ENCODE assay signal across 11 mouse cellular contexts in genomic region chr13:55013702-55014344, GRCm38 (mm10). TPM values are rescaled to one million over a fixed set of nuclear protein-coding genes. Genes with fewer than 3 reads are reported as not detected.
DNase-seq lines count a peak whose midpoint lies in the region; ATAC-seq and TF ChIP-seq lines count a peak whose summit lies in the region.
"Had no signal": no experiment of that assay in that cellular context is flagged by ENCODE, and none has a peak within 500 bp of the region (broad histone marks: within the 10 kb centered on the region; RNA-seq: fewer than 3 reads in every experiment).

No protein-coding gene starts in this region.

- H3K27me3 ChIP-seq in forebrain, embryonic 10.5 days (ENCODE audit: poor library complexity, severe bottlenecking): peaks cover 60% of the 10 kb centered on the region
- H3K27me3 ChIP-seq in forebrain, embryonic 16.5 days (replicated peaks; ENCODE audit: control insufficient read depth, insufficient read depth, low read length): no peaks in the 10 kb centered on the region
- H3K27me3 ChIP-seq in E14TG2a.4 (ENCODE audit: insufficient read depth, low read length): peaks cover 56% of the 10 kb centered on the region

- intact Hi-C loops in left cerebral cortex, adult 2 months (cut with DNase I): no loop called here

- no peak overlapping the region for H3K4me3 ChIP-seq in forebrain, embryonic 10.5 days
- no peak overlapping the region for H3K4me3 ChIP-seq in forebrain, embryonic 16.5 days (replicated peaks; ENCODE audit: low read length)
- H3K4me3 ChIP-seq in left cerebral cortex, adult 2 months: no peak overlapping the region
- H3K4me3 ChIP-seq in E14TG2a.4 (replicated peaks; ENCODE audit: low read length): 0 out of 2 replicates have a peak overlapping the region, but pooled peaks have one; percentile 71

- no peak for DNase-seq in forebrain, embryonic 10.5 days (ENCODE audit: extremely low spot score, low spot score)
- DNase-seq in left cerebral cortex, adult 2 months (ENCODE audit: extremely low spot score in 1 of 2, low spot score in 2 of 2): no peak
- DNase-seq in left cerebral cortex, adult 11 months (ENCODE audit: low spot score): no peak
- DNase-seq in induced T-regulatory cell, adult 2 months (ENCODE audit: low read depth): peak; percentile 43
- DNase-seq in frontal cortex, postnatal 36 days (ENCODE audit: low spot score in 2 of 2): no peak
- DNase-seq: adrenal gland, adult 2 months; cerebellum, adult 9-11 months; layer of hippocampus, adult 9-11 months had no signal

- WGBS in forebrain, embryonic 10.5 days: 24% methylated on average over 9 of the region's 9 CpGs
- 22% methylated on average over 9 of the region's 9 CpGs for WGBS in forebrain, embryonic 16.5 days

- no peak for ATAC-seq in forebrain, embryonic 16.5 days
- ATAC-seq in activated CD4-positive, CD25-positive, alpha-beta regulatory T cell, adult 4 months: no peak

- TF ChIP-seq CTCF in left cerebral cortex, adult 2 months (IDR thresholded peaks at IDR 0.05): peak; percentile 16
- TF ChIP-seq CTCF in E14TG2a.4 (conservative IDR thresholded peaks at IDR 0.05; ENCODE audit: low read length): 0 out of 2 replicates have a peak, but pooled peaks have one; percentile 7

- no peaks in the 10 kb centered on the region for H3K36me3 ChIP-seq in forebrain, embryonic 10.5 days (replicated peaks)
- no peaks in the 10 kb centered on the region for H3K36me3 ChIP-seq in forebrain, embryonic 16.5 days (ENCODE audit: control insufficient read depth, insufficient read depth)
- no peaks in the 10 kb centered on the region for H3K36me3 ChIP-seq in E14TG2a.4 (ENCODE audit: insufficient read depth, low read length)

- no peak overlapping the region for H3K4me2 ChIP-seq in forebrain, embryonic 16.5 days (ENCODE audit: low read length)

- H3K9ac ChIP-seq in forebrain, embryonic 16.5 days (replicated peaks; ENCODE audit: low read depth, low read length): no peak overlapping the region

- peak overlapping the region; percentile 48 for H3K27ac ChIP-seq in forebrain, embryonic 10.5 days
- no peak overlapping the region for H3K27ac ChIP-seq in forebrain, embryonic 16.5 days (ENCODE audit: low read length)
- no peak overlapping the region for H3K27ac ChIP-seq in left cerebral cortex, adult 2 months

- H3K9me3 ChIP-seq in forebrain, embryonic 10.5 days: no peaks in the 10 kb centered on the region
- no peaks in the 10 kb centered on the region for H3K9me3 ChIP-seq in forebrain, embryonic 16.5 days (ENCODE audit: control insufficient read depth, low read length)
- H3K9me3 ChIP-seq in E14TG2a.4 (ENCODE audit: low read length): no peaks in the 10 kb centered on the region

- peaks cover 51% of the 10 kb centered on the region for H3K4me1 ChIP-seq in forebrain, embryonic 10.5 days
- H3K4me1 ChIP-seq in forebrain, embryonic 16.5 days (replicated peaks; ENCODE audit: control insufficient read depth, insufficient read depth, low read length): no peaks in the 10 kb centered on the region
- H3K4me1 ChIP-seq in E14TG2a.4 (replicated peaks; ENCODE audit: low read depth, low read length): peaks cover 35% of the 10 kb centered on the region

RNA-seq across cellular contexts. Expression of gene Hk3, which starts 7.4 kb away (rescaled TPM):
- polyA plus RNA-seq in forebrain, embryonic 10.5 days (2016; fragmentation: Nextera tagmentation; extraction: Ambion mirVana): 0.58 TPM in 2 replicates
- 0.82 and 0.83 TPM in 2 replicates for polyA plus RNA-seq in forebrain, embryonic 16.5 days (2015; fragmentation: Nextera tagmentation; extraction: Ambion mirVana)
- 1 to 10 TPM; 1.2 to 1.3 TPM for total RNA-seq in left cerebral cortex, adult 2 months (2021)
- polyA plus RNA-seq in activated CD4-positive, CD25-positive, alpha-beta regulatory T cell, adult 4 months (2017; shearing (Covaris generic)): under 1 TPM; 0.41 to 0.68 TPM
